Mouse (Mus musculus) granulocyte monocyte progenitor cell, adult 5-6 weeks (primary cell): ENCODE measurements around the gene Ccdc121. TPM values are rescaled to one million over a fixed set of nuclear protein-coding genes. Genes with fewer than 3 reads are reported as not detected.
"Not testable (repeated sequence)": the region's sequence is repeated elsewhere in the genome, so short reads cannot be mapped to it uniquely, and the experiment has no call there.

Experiments used
- ATAC-seq: replicated peaks from 2 replicates; pipeline ENCODE4 v1.8.0; 2016; ENCODE audit warnings: mild to moderate bottlenecking, moderate TSS enrichment, inconsistent platforms; ENCODE audit not compliant: poor library complexity, severe bottlenecking
- total RNA-seq, 2 experiments: library from RNA; stranded (forward) in 1 of 2; stranded (reverse) in 1 of 2; fragments of 200-712, 200-1000 nt in 1 of 2; fragments of >200 nt in 1 of 2; fragmentation: Nextera tagmentation in 1 of 2; gene quantifications; 2 replicates each; pipeline ENCODE4 v1.2.3; 2014 to 2017

The Ccdc121 gene
- total RNA-seq, 2 experiments from 2014 or later: not detected

GRCm38 (mm10) chr1:181512430-181513129 is 1.3 kb upstream of the Ccdc121 start:
- no peak for ATAC-seq

- not testable (repeated sequence) for ATAC-seq
These were observed 396 bp downstream of the Ccdc121 start for GRCm38 (mm10) chr1:181510855-181511254.

GRCm38 (mm10) chr1:181505367-181505766 is 5.9 kb downstream of the Ccdc121 start:
- ATAC-seq: peak; percentile 22; the same call in 1 of the 2 replicates

- ATAC-seq: no peak
These were observed 7.8 kb downstream of the Ccdc121 start for GRCm38 (mm10) chr1:181503471-181503870.

GRCm38 (mm10) chr1:181484696-181485095 is 26.6 kb downstream of the Ccdc121 start:
- ATAC-seq: no peak

- no peak for ATAC-seq
These were observed 34.7 kb downstream of the Ccdc121 start for GRCm38 (mm10) chr1:181476557-181476956.

- ATAC-seq: no peak
These were observed 35.1 kb downstream of the Ccdc121 start for GRCm38 (mm10) chr1:181476141-181476540.

- no peak for ATAC-seq
These were observed 41.8 kb downstream of the Ccdc121 start for GRCm38 (mm10) chr1:181469415-181469814.

- no peak for ATAC-seq
These were observed 44.0 kb downstream of the Ccdc121 start for GRCm38 (mm10) chr1:181467321-181467670.

- ATAC-seq: no peak; the same call in 1 of the 2 replicates
These were observed 44.5 kb downstream of the Ccdc121 start for GRCm38 (mm10) chr1:181466601-181467320.

GRCm38 (mm10) chr1:181466040-181466439 is 45.2 kb downstream of the Ccdc121 start:
- ATAC-seq: no peak

- peak; percentile 71 for ATAC-seq
These were observed 46.2 kb downstream of the Ccdc121 start for GRCm38 (mm10) chr1:181465027-181465426.

GRCm38 (mm10) chr1:181462906-181463179 is 48.4 kb downstream of the Ccdc121 start:
- ATAC-seq: no peak

GRCm38 (mm10) chr1:181462051-181462905 is 49.0 kb downstream of the Ccdc121 start:
- ATAC-seq: no peak

GRCm38 (mm10) chr1:181461484-181461883 is 49.8 kb downstream of the Ccdc121 start:
- no peak for ATAC-seq

- no peak for ATAC-seq
These were observed 51.0 kb downstream of the Ccdc121 start for GRCm38 (mm10) chr1:181460283-181460682.

Other genes with a start within 250 kb of the Ccdc121 start
- not detected in 2 replicates for gene Cnih3, start 158.8 kb downstream of the Ccdc121 start, total RNA-seq (2014; fragmentation: Nextera tagmentation)
- not detected in 2 replicates for gene Cnih3, start 158.8 kb downstream of the Ccdc121 start, total RNA-seq (2017)
- not detected in 2 replicates for gene Dnah14, start 65.1 kb upstream of the Ccdc121 start, total RNA-seq (2014; fragmentation: Nextera tagmentation)
- gene Dnah14, start 65.1 kb upstream of the Ccdc121 start, total RNA-seq (2017): 0.93 and 1.8 TPM in 2 replicates